Comparison of ENCODE assay signal across 21 mouse cellular contexts in genomic region chr15:8759026-8759425, GRCm38 (mm10). TPM values are rescaled to one million over a fixed set of nuclear protein-coding genes. Genes with fewer than 3 reads are reported as not detected.
DNase-seq lines count a peak whose midpoint lies in the region; ATAC-seq and TF ChIP-seq lines count a peak whose summit lies in the region.
"Had no signal": no experiment of that assay in that cellular context is flagged by ENCODE, and none has a peak within 500 bp of the region (broad histone marks: within the 10 kb centered on the region; RNA-seq: fewer than 3 reads in every experiment).

No protein-coding gene starts in this region.

- H3K4me1 ChIP-seq in embryonic fibroblast, embryonic 13.5 days (ENCODE audit: control insufficient read depth, insufficient read depth, low read length): no peaks in the 10 kb centered on the region; the same call in 1 of the 2 replicates
- no peaks in the 10 kb centered on the region for H3K4me1 ChIP-seq in kidney, embryonic 14.5 days (ENCODE audit: control insufficient read depth, insufficient read depth, low read length)
- peaks cover 4% of the 10 kb centered on the region; the same call in 1 of the 2 replicates for H3K4me1 ChIP-seq in forebrain, embryonic 16.5 days (replicated peaks; ENCODE audit: control insufficient read depth, insufficient read depth, low read length)
- H3K4me1 ChIP-seq: embryonic facial prominence, embryonic 12.5 days; forebrain, embryonic 15.5 days had no signal

- no peaks in the 10 kb centered on the region for H3K79me3 ChIP-seq in C2C12 (ENCODE audit: low read depth)

- H3K36me3 ChIP-seq in C2C12 (ENCODE audit: control insufficient read depth, insufficient read depth) (no peaks in the 10 kb centered on the region), myocyte (ENCODE audit: control insufficient read depth, insufficient read depth) (no peaks in the 10 kb centered on the region)
- H3K36me3 ChIP-seq in kidney, embryonic 14.5 days (ENCODE audit: control insufficient read depth, insufficient read depth, low read length): no peaks in the 10 kb centered on the region
- no peaks in the 10 kb centered on the region for H3K36me3 ChIP-seq in forebrain, embryonic 16.5 days (ENCODE audit: control insufficient read depth, insufficient read depth)
- H3K36me3 ChIP-seq: embryonic facial prominence, embryonic 10.5 days; embryonic facial prominence, embryonic 12.5 days; forebrain, embryonic 15.5 days had no signal

- ATAC-seq in kidney, embryonic 14.5 days (ENCODE audit: low FRiP score, low TSS enrichment): no peak
- ATAC-seq in forebrain, embryonic 16.5 days: no peak
- ATAC-seq: activated CD4-positive, CD25-positive, alpha-beta regulatory T cell, adult 4 months; forebrain, embryonic 13.5 days; forebrain, embryonic 15.5 days; Patski had no signal

- no peak overlapping the region for H3ac ChIP-seq in C2C12 (ENCODE audit: control insufficient read depth, insufficient read length, low read depth)
- no peak overlapping the region for H3ac ChIP-seq in myocyte (ENCODE audit: control insufficient read depth, insufficient read length)

- no peak for DNase-seq in cerebellum, adult 9-10 months
- DNase-seq: adrenal gland, adult 8-10 months; adrenal gland, postnatal 14 days; adrenal gland, postnatal 36 days; B cell, adult 2 months; cerebellum, adult 11-12 months; cerebellum, adult 2 months; cerebellum, postnatal 10 days; cerebellum, postnatal 25 days had no signal

- H3K9ac ChIP-seq in kidney, embryonic 14.5 days (ENCODE audit: low read depth, low read length): no peak overlapping the region
- no peak overlapping the region for H3K9ac ChIP-seq in forebrain, embryonic 16.5 days (replicated peaks; ENCODE audit: low read depth, low read length)
- H3K9ac ChIP-seq: embryonic facial prominence, embryonic 12.5 days; forebrain, embryonic 13.5 days; forebrain, embryonic 15.5 days had no signal

- H3K27me3 ChIP-seq in C2C12 (ENCODE audit: control insufficient read depth, insufficient read depth, insufficient read length) (no peaks in the 10 kb centered on the region), myocyte (ENCODE audit: control insufficient read depth, insufficient read depth, insufficient read length) (no peaks in the 10 kb centered on the region)
- no peaks in the 10 kb centered on the region for H3K27me3 ChIP-seq in kidney, embryonic 14.5 days (ENCODE audit: control insufficient read depth, insufficient read depth, low read length)
- no peaks in the 10 kb centered on the region for H3K27me3 ChIP-seq in forebrain, embryonic 16.5 days (replicated peaks; ENCODE audit: control insufficient read depth, insufficient read depth, low read length)
- H3K27me3 ChIP-seq: embryonic facial prominence, embryonic 12.5 days; forebrain, embryonic 13.5 days; forebrain, embryonic 15.5 days; Patski had no signal

- no peak overlapping the region for H3K4me3 ChIP-seq in C2C12 (ENCODE audit: insufficient read depth, poor library complexity, severe bottlenecking)
- no peak overlapping the region for H3K4me3 ChIP-seq in embryonic fibroblast, embryonic 13.5 days (ENCODE audit: insufficient read depth, low read length)
- no peak overlapping the region for H3K4me3 ChIP-seq in myocyte
- H3K4me3 ChIP-seq in kidney, embryonic 14.5 days (ENCODE audit: low read length): no peak overlapping the region
- H3K4me3 ChIP-seq in forebrain, embryonic 16.5 days (replicated peaks; ENCODE audit: low read length): no peak overlapping the region
- H3K4me3 ChIP-seq: embryonic facial prominence, embryonic 10.5 days; embryonic facial prominence, embryonic 12.5 days; erythroblast, embryonic 14.5 days; forebrain, embryonic 13.5 days; forebrain, embryonic 15.5 days had no signal

- no peak for TF ChIP-seq CTCF in C2C12 (IDR thresholded peaks at IDR 0.05; ENCODE audit: control insufficient read depth, insufficient read depth, insufficient read length)
- TF ChIP-seq CTCF in embryonic fibroblast, embryonic 13.5 days (IDR thresholded peaks at IDR 0.05; ENCODE audit: borderline replicate concordance, insufficient read depth, low read length): no peak

- 68% methylated on average over 3 of the region's 3 CpGs for WGBS in kidney, embryonic 14.5 days
- 57% methylated on average over 3 of the region's 3 CpGs for WGBS in forebrain, embryonic 16.5 days

- TF ChIP-seq POLR2A in embryonic fibroblast, embryonic 13.5 days (IDR thresholded peaks at IDR 0.05; ENCODE audit: low read depth, low read length): no peak
- TF ChIP-seq POLR2A in myocyte (IDR thresholded peaks at IDR 0.05; ENCODE audit: insufficient read length, low read depth): no peak

- no peaks in the 10 kb centered on the region for H3K9me3 ChIP-seq in kidney, embryonic 14.5 days (ENCODE audit: control insufficient read depth, low read length)
- H3K9me3 ChIP-seq in forebrain, embryonic 16.5 days (ENCODE audit: control insufficient read depth, low read length): no peaks in the 10 kb centered on the region
- H3K9me3 ChIP-seq: embryonic facial prominence, embryonic 10.5 days; embryonic facial prominence, embryonic 12.5 days; forebrain, embryonic 13.5 days; forebrain, embryonic 15.5 days had no signal

- peak overlapping the region; percentile 26; the same call in 1 of the 2 replicates for H3K27ac ChIP-seq in embryonic fibroblast, embryonic 13.5 days (ENCODE audit: insufficient read depth, low read length)
- H3K27ac ChIP-seq in kidney, embryonic 14.5 days (ENCODE audit: low read depth, low read length): no peak overlapping the region
- no peak overlapping the region for H3K27ac ChIP-seq in forebrain, embryonic 16.5 days (ENCODE audit: low read length)
- H3K27ac ChIP-seq: embryonic facial prominence, embryonic 10.5 days; embryonic facial prominence, embryonic 12.5 days; forebrain, embryonic 13.5 days; forebrain, embryonic 15.5 days had no signal

- H3K79me2 ChIP-seq in C2C12 (ENCODE audit: control insufficient read depth, insufficient read depth) (no peaks in the 10 kb centered on the region), myocyte (ENCODE audit: control insufficient read depth, insufficient read depth) (no peaks in the 10 kb centered on the region)

- peak overlapping the region; percentile 4 for H3K4me2 ChIP-seq in myocyte (ENCODE audit: low read depth)
- H3K4me2 ChIP-seq in kidney, embryonic 14.5 days (replicated peaks; ENCODE audit: low read depth, low read length): no peak overlapping the region
- H3K4me2 ChIP-seq in forebrain, embryonic 16.5 days (ENCODE audit: low read length): no peak overlapping the region
- H3K4me2 ChIP-seq: embryonic facial prominence, embryonic 12.5 days; forebrain, embryonic 13.5 days; forebrain, embryonic 15.5 days had no signal

TF ChIP-seq in C2C12, 6 proteins besides CTCF, POLR2A, EP300 and RAD21:
- no peak for TF ChIP-seq CEBPB (IDR thresholded peaks at IDR 0.05; ENCODE audit: low read depth)
- TF ChIP-seq MYOD1 (IDR thresholded peaks at IDR 0.05; ENCODE audit: control insufficient read depth, insufficient read length, low read depth): peak; percentile 5

TF ChIP-seq in myocyte, 11 proteins besides CTCF, POLR2A, EP300 and RAD21:
- no peak for TF ChIP-seq MAX (IDR thresholded peaks at IDR 0.05; ENCODE audit: low read depth)
- no peak for TF ChIP-seq POLR2AphosphoS2 (IDR thresholded peaks at IDR 0.05; ENCODE audit: insufficient read length, low read depth)
- no peak for TF ChIP-seq TCF3 (IDR thresholded peaks at IDR 0.05; ENCODE audit: insufficient read length, low read depth)
- TF ChIP-seq E2F4 (IDR thresholded peaks at IDR 0.05; ENCODE audit: insufficient read depth): no peak
- no peak for TF ChIP-seq REST (IDR thresholded peaks at IDR 0.05; ENCODE audit: insufficient read depth, insufficient read length)
- TF ChIP-seq MYOD1 (IDR thresholded peaks at IDR 0.05; ENCODE audit: control insufficient read depth in 1 of 3, insufficient read length in 2 of 3, low read depth in 2 of 3): no peak
- TF ChIP-seq USF1 (IDR thresholded peaks at IDR 0.05; ENCODE audit: low read depth): no peak
- no peak for TF ChIP-seq MYOG (IDR thresholded peaks at IDR 0.05; ENCODE audit: control insufficient read depth in 1 of 3, insufficient read depth in 1 of 3, insufficient read length in 2 of 3, low read depth in 2 of 3)
- no peak for TF ChIP-seq SRF (IDR thresholded peaks at IDR 0.05; ENCODE audit: control insufficient read depth, insufficient read length, low read depth)
- TF ChIP-seq CEBPB (IDR thresholded peaks at IDR 0.05; ENCODE audit: insufficient read depth, poor library complexity, severe bottlenecking): no peak
- no peak for TF ChIP-seq TCF12 (IDR thresholded peaks at IDR 0.05; ENCODE audit: insufficient read depth, poor library complexity, severe bottlenecking)

RNA-seq across cellular contexts. Expression of gene Slc1a3, which starts 48.5 kb away (rescaled TPM):
- polyA plus RNA-seq in C2C12 (2012; fragmentation: generic; extraction: Trizol) (3.8 TPM), myocyte (2012; fragmentation: generic; extraction: Trizol) (0.47 TPM)
- polyA plus RNA-seq in embryonic fibroblast, embryonic 13.5 days (2011; ENCODE audit: insufficient read length, low read depth, missing spikeins): 6.8 and 22.8 TPM in 2 replicates
- 14.7 and 16.8 TPM in 2 replicates for polyA plus RNA-seq in kidney, embryonic 14.5 days (2014; fragmentation: Nextera tagmentation; extraction: Ambion mirVana)
- 122 and 145 TPM in 2 replicates for polyA plus RNA-seq in forebrain, embryonic 16.5 days (2015; fragmentation: Nextera tagmentation; extraction: Ambion mirVana)
- polyA plus RNA-seq: erythroblast, embryonic 14.5 days had no signal
